In genomic region chr3:123385118-123385485, GRCm38 (mm10) we compare ENCODE assay signal across 8 mouse cellular contexts. TPM values are rescaled to one million over a fixed set of nuclear protein-coding genes. Genes with fewer than 3 reads are reported as not detected.
DNase-seq lines count a peak whose midpoint lies in the region; ATAC-seq and TF ChIP-seq lines count a peak whose summit lies in the region.

No protein-coding gene starts in this region.

- peak overlapping the region; percentile 80 for H3K4me3 ChIP-seq in heart, embryonic 13.5 days
- H3K4me3 ChIP-seq in CH12.LX (replicated peaks in 1 of 3; ENCODE audit: low read depth in 2 of 3, low read length in 2 of 3, poor library complexity in 1 of 3), result peak overlapping the region; percentile 59 to 90 (median 82)
- H3K4me3 ChIP-seq in forebrain, embryonic 10.5 days, result peak overlapping the region; percentile 80
- H3K4me3 ChIP-seq in liver, embryonic 12.5 days, result peak overlapping the region; percentile 82

- H3K79me2 ChIP-seq in CH12.LX (replicated peaks; ENCODE audit: control insufficient read depth, extremely low read depth, insufficient read depth, poor library complexity, severe bottlenecking), result peaks cover 11% of the 10 kb centered on the region

- TF ChIP-seq CTCF in CH12.LX (conservative IDR thresholded peaks at IDR 0.05 in 1 of 2, IDR thresholded peaks at IDR 0.05 in 1 of 2; ENCODE audit: low read depth in 2 of 2, low read length in 2 of 2), result no peak

- peaks cover 4% of the 10 kb centered on the region; the same call in 1 of the 2 replicates for H3K27me3 ChIP-seq in heart, embryonic 13.5 days (replicated peaks)
- H3K27me3 ChIP-seq in CH12.LX (replicated peaks), result peaks cover 3% of the 10 kb centered on the region
- no peaks in the 10 kb centered on the region for H3K27me3 ChIP-seq in forebrain, embryonic 10.5 days (ENCODE audit: poor library complexity, severe bottlenecking)
- H3K27me3 ChIP-seq in liver, embryonic 12.5 days (replicated peaks), result no peaks in the 10 kb centered on the region

- peaks cover 17% of the 10 kb centered on the region for H3K36me3 ChIP-seq in heart, embryonic 13.5 days
- peaks cover 0 to 17% of the 10 kb centered on the region in 2 experiments for H3K36me3 ChIP-seq in CH12.LX (replicated peaks in 1 of 2; ENCODE audit: control insufficient read depth in 1 of 2, insufficient read depth in 1 of 2, low read length in 1 of 2)
- peaks cover 19% of the 10 kb centered on the region for H3K36me3 ChIP-seq in forebrain, embryonic 10.5 days (replicated peaks)
- peaks cover 18% of the 10 kb centered on the region for H3K36me3 ChIP-seq in liver, embryonic 12.5 days

- peaks cover 16% of the 10 kb centered on the region for H3K4me1 ChIP-seq in heart, embryonic 13.5 days
- peaks cover 0 to 17% of the 10 kb centered on the region in 2 experiments; a peak in 2 of 4 replicates for H3K4me1 ChIP-seq in CH12.LX (ENCODE audit: control insufficient read depth in 1 of 2, insufficient read depth in 2 of 2)
- peaks cover 18% of the 10 kb centered on the region for H3K4me1 ChIP-seq in forebrain, embryonic 10.5 days
- peaks cover 19% of the 10 kb centered on the region for H3K4me1 ChIP-seq in liver, embryonic 12.5 days

- no peaks in the 10 kb centered on the region for H3K9me3 ChIP-seq in heart, embryonic 13.5 days
- no peaks in the 10 kb centered on the region for H3K9me3 ChIP-seq in CH12.LX (replicated peaks; ENCODE audit: low read length)
- no peaks in the 10 kb centered on the region for H3K9me3 ChIP-seq in forebrain, embryonic 10.5 days
- no peaks in the 10 kb centered on the region for H3K9me3 ChIP-seq in liver, embryonic 12.5 days (replicated peaks)

- peak overlapping the region; percentile 90 for H3K9ac ChIP-seq in heart, embryonic 13.5 days
- H3K9ac ChIP-seq in CH12.LX (ENCODE audit: insufficient read depth, low read depth), result peak overlapping the region; percentile 68
- H3K9ac ChIP-seq in liver, embryonic 12.5 days, result peak overlapping the region; percentile 82

- TF ChIP-seq RAD21 in CH12.LX (IDR thresholded peaks at IDR 0.05; ENCODE audit: low read depth, low read length), result no peak

- dilution Hi-C loops in CH12.LX (cut with MboI; ENCODE audit: extremely low pct_ligation_motif_present, extremely low pct_unique_long_range_greater_than_20kb, low sequenced_read_pairs), result no loop called here

- no peak for TF ChIP-seq POLR2A in CH12.LX (IDR thresholded peaks at IDR 0.05; ENCODE audit: low read depth, low read length)

- TF ChIP-seq EP300 in CH12.LX (IDR thresholded peaks at IDR 0.05; ENCODE audit: low read length), result no peak

- H3K4me2 ChIP-seq in heart, embryonic 13.5 days, result peak overlapping the region; percentile 88
- H3K4me2 ChIP-seq in CH12.LX (ENCODE audit: insufficient read depth, low read depth, poor library complexity, severe bottlenecking), result peak overlapping the region; percentile 86
- peak overlapping the region; percentile 73 for H3K4me2 ChIP-seq in liver, embryonic 12.5 days

- peak overlapping the region; percentile 94 for H3K27ac ChIP-seq in heart, embryonic 13.5 days (replicated peaks)
- peak overlapping the region; percentile 80 for H3K27ac ChIP-seq in CH12.LX (ENCODE audit: insufficient read depth, low read depth)
- peak overlapping the region; percentile 96 for H3K27ac ChIP-seq in forebrain, embryonic 10.5 days
- H3K27ac ChIP-seq in liver, embryonic 12.5 days, result peak overlapping the region; percentile 91

- in situ Hi-C loops in CH12.LX (cut with MboI; ENCODE audit: low pct_ligation_motif_present, low pct_unique_long_range_greater_than_20kb, low sequenced_read_pairs), result no loop called here

- no peak for ATAC-seq in heart, embryonic 13.5 days (ENCODE audit: extremely low read depth, insufficient number of reproducible peaks, low FRiP score, low TSS enrichment)
- no peak for ATAC-seq in liver, embryonic 12.5 days

- WGBS in heart, embryonic 13.5 days, result 10% methylated on average over 6 of the region's 6 CpGs
- WGBS in forebrain, embryonic 10.5 days, result 14% methylated on average over 6 of the region's 6 CpGs
- WGBS in liver, embryonic 12.5 days (ENCODE audit: insufficient replicate concordance), result 10% methylated on average over 6 of the region's 6 CpGs

- no peak for DNase-seq in heart, adult 18-20 months
- DNase-seq in CH12.LX (ENCODE audit: extremely low read depth), result no peak
- no peak for DNase-seq in forebrain, embryonic 10.5 days (ENCODE audit: extremely low spot score, low spot score)
- no peak for DNase-seq in layer of hippocampus, postnatal 36 days
- no peak for DNase-seq in embryo, embryonic 10 days (ENCODE audit: low spot score)
- no peak for DNase-seq in lung, postnatal 14 days

TF ChIP-seq in CH12.LX, 34 proteins besides CTCF, POLR2A, EP300 and RAD21:
- TF ChIP-seq ZNF384 (IDR thresholded peaks at IDR 0.05; ENCODE audit: low read depth, low read length) (no peak), BHLHE40 (IDR thresholded peaks at IDR 0.05; ENCODE audit: low read depth, low read length) (peak; percentile 84), SMC3 (IDR thresholded peaks at IDR 0.05; ENCODE audit: low read depth, low read length) (no peak)
TF ChIP-seq in CH12.LX: peak in this region for 1.

RNA-seq across cellular contexts. Expression of gene Mettl14, which starts 0.8 kb away (rescaled TPM):
- 17.9 and 18.8 TPM in 2 replicates for polyA plus RNA-seq in heart, embryonic 13.5 days (2015; fragmentation: Nextera tagmentation; extraction: Ambion mirVana)
- total RNA-seq in heart, adult 18-20 months (2021), result 10 to 100 TPM; 13.7 to 14.8 TPM
- total RNA-seq in CH12.LX (2012; rRNA removed) (5.7 and 6.0 TPM in 2 replicates), CH12.LX (2014; rRNA removed) (8.1 and 8.7 TPM in 2 replicates)
- polyA plus RNA-seq in CH12.LX (2012; ENCODE audit: insufficient read length, low read depth), result 12.8 and 13.3 TPM in 2 replicates
- 37.1 and 37.9 TPM in 2 replicates for polyA plus RNA-seq in forebrain, embryonic 10.5 days (2016; fragmentation: Nextera tagmentation; extraction: Ambion mirVana)
- 12.7 and 13.4 TPM in 2 replicates for polyA plus RNA-seq in liver, embryonic 12.5 days (2016; fragmentation: Nextera tagmentation; extraction: Ambion mirVana)
- total RNA-seq in layer of hippocampus, postnatal 36 days (2021), result 10 to 100 TPM; 13.9 to 15.9 TPM
